Mouse (Mus musculus): ENCODE data around the gene Msi1.

- TF ChIP-seq CTCF (IDR thresholded peaks at IDR 0.05; ENCODE audit: borderline replicate concordance, insufficient read depth, low read depth, low read length), result no peak
- TF ChIP-seq POLR2A (IDR thresholded peaks at IDR 0.05; ENCODE audit: borderline replicate concordance, insufficient read depth, low read length), result no peak
Measured at GRCm38 (mm10) chr5:115498307-115499240, 69.2 kb downstream of the Msi1 start.

Measured in cerebellum, adult 2 months (tissue).